Mouse (Mus musculus) ovary, postnatal 14 days (tissue): ENCODE measurements around the gene Itgav.
A peak's percentile ranks its signal among the peaks of the same experiment; 100 is the strongest.

Experiments used
- DNase-seq: peaks from one replicate; pipeline ENCODE4 v3.0.0; 2022; ENCODE audit warnings: low spot score

Gene Itgav

GRCm38 (mm10) chr2:83748581-83749118, 24.5 kb downstream of the Itgav start:
- DNase-seq = no peak

- no peak for DNase-seq
Measured at GRCm38 (mm10) chr2:83753008-83753407, 28.8 kb downstream of the Itgav start.

- no peak for DNase-seq
Measured at GRCm38 (mm10) chr2:83754306-83754837, 30.2 kb downstream of the Itgav start.

- no peak for DNase-seq
Measured at GRCm38 (mm10) chr2:83758606-83759215, 34.5 kb downstream of the Itgav start.

GRCm38 (mm10) chr2:83759216-83759648, 35.0 kb downstream of the Itgav start:
- no peak for DNase-seq

- no peak for DNase-seq
Measured at GRCm38 (mm10) chr2:83759667-83760066, 35.5 kb downstream of the Itgav start.

GRCm38 (mm10) chr2:83760112-83760511, 35.9 kb downstream of the Itgav start:
- no peak for DNase-seq

- no peak for DNase-seq
Measured at GRCm38 (mm10) chr2:83761506-83761905, 37.3 kb downstream of the Itgav start.

GRCm38 (mm10) chr2:83762106-83762855, 38.1 kb downstream of the Itgav start:
- no peak for DNase-seq

GRCm38 (mm10) chr2:83766058-83766457, 41.9 kb downstream of the Itgav start:
- DNase-seq = no peak

- no peak for DNase-seq
Measured at GRCm38 (mm10) chr2:83766878-83767277, 42.7 kb downstream of the Itgav start.

GRCm38 (mm10) chr2:83768311-83769047, 44.3 kb downstream of the Itgav start:
- DNase-seq = no peak

- DNase-seq = peak; percentile 58
Measured at GRCm38 (mm10) chr2:83771155-83771812, 47.1 kb downstream of the Itgav start.

- DNase-seq = no peak
Measured at GRCm38 (mm10) chr2:83791330-83792073, 67.3 kb downstream of the Itgav start.

GRCm38 (mm10) chr2:83792102-83792501, 67.9 kb downstream of the Itgav start:
- no peak for DNase-seq

GRCm38 (mm10) chr2:83795766-83796165, 71.6 kb downstream of the Itgav start:
- no peak for DNase-seq

- DNase-seq = no peak
Measured at GRCm38 (mm10) chr2:83797902-83798497, 73.8 kb downstream of the Itgav start.

GRCm38 (mm10) chr2:83812483-83813272, 88.5 kb downstream of the Itgav start, which contains the start of gene Fam171b:
Gene Fam171b, plus strand, starts transcription at chr2:83812636.
- DNase-seq = peak; percentile 55

GRCm38 (mm10) chr2:83813273-83813892, 89.2 kb downstream of the Itgav start:
- DNase-seq = no peak
